Mouse (Mus musculus) megakaryocyte, embryonic 14.5 days (primary cell): ENCODE data around the gene Armc8. TPM values are rescaled to one million over a fixed set of nuclear protein-coding genes. Genes with fewer than 3 reads are reported as not detected.

Experiments used
- H3K27me3 ChIP-seq: replicated peaks from 2 replicates; pipeline ENCODE3; 2012; ENCODE audit warnings: inconsistent platforms
- H3K36me3 ChIP-seq: replicated peaks from 2 replicates; pipeline ENCODE3; 2012; ENCODE audit warnings: low read length, inconsistent platforms, mixed read lengths
- H3K4me1 ChIP-seq: 2 replicates; pipeline ENCODE4 v1.6.1; 2012; ENCODE audit warnings: inconsistent platforms
- H3K4me3 ChIP-seq: replicated peaks from 2 replicates; pipeline ENCODE3; 2012; ENCODE audit warnings: moderate library complexity, mild to moderate bottlenecking, inconsistent platforms
- H3K9me3 ChIP-seq: 2 replicates; pipeline ENCODE4 v1.6.1; 2012; ENCODE audit warnings: inconsistent platforms
- FLI1 ChIP-seq: IDR thresholded peaks from 2 replicates; pipeline ENCODE4 v1.6.1; 2012; ENCODE audit warnings: low read length, inconsistent platforms, mixed read lengths
- GATA1 ChIP-seq: IDR thresholded peaks from 3 replicates; pipeline ENCODE4 v1.6.1; 2012; ENCODE audit warnings: mixed read lengths, low read length, inconsistent platforms, borderline replicate concordance
- polyA plus RNA-seq: library from polyadenylated mRNA; stranded (reverse); fragments of >175 nt; gene quantifications from 2 replicates; pipeline ENCODE4 v1.2.3, GENCODE M21; 2012; ENCODE audit warnings: low replicate concordance; ENCODE audit not compliant: insufficient read depth

Armc8 gene
- polyA plus RNA-seq, 1 experiment = 1.1 TPM

GRCm38 (mm10) chr9:99428601-99429331, 139.9 kb downstream of the Armc8 start:
- peaks cover 4% of the 10 kb centered on the region for H3K4me1 ChIP-seq
- TF ChIP-seq FLI1 = no peak
- TF ChIP-seq GATA1 = no peak

More at GRCm38 (mm10) chr9:99428601-99429331, 139.9 kb downstream of the Armc8 start:
- H3K27me3 ChIP-seq = peaks cover 61% of the 10 kb centered on the region
- no peak overlapping the region for H3K4me3 ChIP-seq
- H3K9me3 ChIP-seq = no peaks in the 10 kb centered on the region
- H3K36me3 ChIP-seq = no peaks in the 10 kb centered on the region

Other genes with a start within 250 kb of the Armc8 start
- gene Esyt3, start 210.3 kb downstream of the Armc8 start, polyA plus RNA-seq = not detected in 2 replicates
- 0.09 TPM in 1 of 2 replicates, not detected in the other for gene Mras, start 131.5 kb downstream of the Armc8 start, polyA plus RNA-seq
- not detected in 2 replicates for gene Nme9, start 117.4 kb downstream of the Armc8 start, polyA plus RNA-seq
- gene Dbr1, start 6.9 kb upstream of the Armc8 start, polyA plus RNA-seq = 12.1 and 13.5 TPM in 2 replicates
- not detected in 2 replicates for gene A4gnt, start 43.6 kb upstream of the Armc8 start, polyA plus RNA-seq
- 0.50 and 1.0 TPM in 2 replicates for gene Dzip1l, start 60.6 kb upstream of the Armc8 start, polyA plus RNA-seq
- gene Cldn18, start 148.4 kb upstream of the Armc8 start, polyA plus RNA-seq = not detected in 2 replicates